Mouse (Mus musculus): ENCODE results near the gene Plcd3.

Gene Plcd3

GRCm38 (mm10) chr11:103066191-103067050, 35.0 kb downstream of the Plcd3 start:
- in situ Hi-C loops (cut with MseI, MboI) = no loop called here

DNA sequence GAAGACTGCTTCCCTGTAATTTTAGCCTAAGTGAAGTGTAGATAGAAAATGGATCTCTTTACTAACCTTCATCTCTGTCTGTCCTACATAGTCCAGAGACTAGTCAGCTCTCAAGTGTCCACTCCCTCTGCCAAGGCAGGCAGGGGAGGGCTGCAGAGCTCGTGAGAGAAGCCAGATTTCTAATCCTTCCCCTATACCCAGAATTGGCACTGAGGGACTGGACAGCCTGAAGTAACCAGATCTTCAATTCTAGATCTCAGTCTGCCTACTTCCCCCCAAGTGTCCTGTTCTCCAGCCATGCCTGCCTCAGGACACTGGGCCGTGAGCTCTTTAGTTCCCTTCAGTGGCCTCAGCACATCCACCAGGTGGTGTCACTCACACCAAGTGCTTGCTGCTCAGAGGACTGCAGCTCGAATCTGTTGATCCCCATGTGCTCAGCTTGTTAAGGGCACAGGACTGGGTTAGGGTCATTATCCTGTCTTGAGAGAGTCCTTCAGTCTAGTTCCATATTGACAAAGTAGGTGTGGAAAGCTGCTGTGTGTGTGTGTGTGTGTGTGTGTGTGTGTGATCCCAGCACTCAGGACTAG, 42.9 kb downstream of the Plcd3 start:
- in situ Hi-C loops (cut with MseI, MboI) = no loop called here

DNA sequence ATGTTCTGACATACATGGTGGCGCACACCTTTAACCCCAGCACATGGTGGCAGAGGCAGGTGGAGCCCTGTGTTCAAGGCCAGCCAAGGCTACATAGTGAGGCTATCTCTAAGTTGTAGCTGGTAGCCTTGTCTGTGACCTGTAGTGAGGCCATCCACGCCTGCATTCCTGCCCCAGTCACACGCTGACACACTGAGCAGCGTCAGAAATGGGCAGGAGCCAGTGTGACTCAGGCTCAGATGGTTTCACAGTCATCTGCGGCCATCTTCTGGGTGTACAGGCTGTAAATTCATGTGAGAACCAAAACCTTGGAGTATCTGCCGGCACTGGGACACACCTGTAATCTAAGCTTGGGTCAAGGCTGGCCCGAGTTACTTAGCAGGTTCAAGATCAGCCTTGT, 44.8 kb downstream of the Plcd3 start:
- in situ Hi-C loops (cut with MseI, MboI) = no loop called here

DNA sequence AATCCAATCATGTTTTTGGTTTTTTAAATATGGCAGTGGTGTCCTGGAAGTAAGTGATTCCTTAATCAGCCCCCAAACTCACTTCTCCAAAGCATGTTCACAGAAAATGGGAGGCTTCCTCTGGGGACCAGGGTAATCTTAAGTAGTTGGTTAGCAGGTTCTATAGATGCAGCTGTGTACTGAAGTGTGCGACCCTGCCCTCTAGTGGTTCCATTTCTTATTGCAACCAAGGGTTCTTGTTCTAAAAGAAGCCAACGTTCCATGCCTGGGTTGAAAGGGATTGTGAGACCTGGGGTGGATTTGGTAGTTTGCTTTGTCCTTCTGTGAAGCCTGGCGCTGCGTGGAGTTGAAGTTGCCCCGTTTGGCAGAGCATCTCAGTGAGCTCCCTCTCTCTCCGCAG, 46.7 kb downstream of the Plcd3 start:
- in situ Hi-C loops (cut with MseI, MboI) = no loop called here

- in situ Hi-C loops (cut with MseI, MboI) = no loop called here
These were observed 48.0 kb downstream of the Plcd3 start for GRCm38 (mm10) chr11:103053191-103054076.

DNA sequence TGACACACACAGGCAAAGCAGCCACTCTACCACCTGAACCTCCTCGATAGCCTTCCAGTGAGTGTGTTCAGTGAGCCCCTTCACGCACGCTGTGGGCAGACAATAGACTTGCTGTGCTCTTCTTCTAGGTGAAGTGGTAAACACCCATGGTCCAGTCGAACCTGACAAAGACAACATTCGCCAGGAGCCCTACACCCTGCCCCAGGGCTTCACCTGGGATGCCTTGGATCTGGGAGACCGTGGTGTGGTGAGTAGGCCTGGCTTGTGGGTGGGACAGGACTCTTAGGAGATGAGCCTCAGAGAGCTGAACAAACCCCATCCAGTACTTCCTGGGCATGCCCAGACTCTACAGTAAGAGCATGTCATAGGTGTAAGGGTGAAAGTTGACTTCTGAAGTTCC, 49.4 kb downstream of the Plcd3 start:
- in situ Hi-C loops (cut with MseI, MboI) = no loop called here

DNA sequence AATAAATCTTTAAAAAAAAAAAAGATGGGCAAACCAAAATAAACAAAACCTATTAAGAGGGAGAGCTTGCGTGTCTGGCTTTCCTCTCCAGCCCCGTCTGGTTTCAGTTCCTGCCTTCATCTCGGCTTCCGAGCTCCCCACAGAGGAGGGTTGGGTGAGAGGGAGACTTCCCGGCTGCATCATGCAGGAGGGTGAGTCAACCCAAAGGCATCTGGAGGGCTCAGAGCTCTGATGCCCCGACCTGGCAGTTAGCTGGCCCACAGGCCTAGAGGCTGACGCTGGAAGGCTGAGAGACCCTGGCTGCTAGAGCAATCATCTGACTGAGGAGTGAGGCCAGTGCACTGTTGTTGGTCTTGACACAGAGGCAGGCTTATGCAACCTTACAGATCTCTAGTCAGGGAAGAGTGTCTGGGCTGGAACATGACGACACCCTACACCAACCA, 50.2 kb downstream of the Plcd3 start:
- in situ Hi-C loops (cut with MseI, MboI) = no loop called here

GRCm38 (mm10) chr11:103050153-103050552, 51.3 kb downstream of the Plcd3 start:
- in situ Hi-C loops (cut with MseI, MboI) = no loop called here

DNA sequence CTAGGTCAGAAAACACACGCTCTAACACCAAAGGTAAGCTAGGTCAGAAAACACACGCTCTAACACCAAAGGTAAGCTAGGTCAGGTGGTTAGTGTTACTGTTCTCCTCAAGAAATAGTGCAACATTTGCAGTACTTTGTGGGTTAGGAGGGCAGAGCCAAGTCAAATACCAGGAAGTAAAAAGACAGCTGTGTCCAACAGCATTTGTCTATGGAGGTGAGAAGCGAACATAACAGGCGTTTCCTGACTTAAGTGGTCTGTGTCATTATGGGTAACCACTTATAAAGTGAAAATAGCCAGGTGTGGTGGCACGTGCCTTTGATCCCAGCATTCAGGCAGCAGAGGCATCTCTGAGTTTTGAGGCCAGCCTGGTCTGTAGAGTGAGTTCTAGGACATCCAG, 51.8 kb downstream of the Plcd3 start:
- in situ Hi-C loops (cut with MseI, MboI) = no loop called here

- in situ Hi-C loops (cut with MseI, MboI) = no loop called here
These were observed 55.2 kb downstream of the Plcd3 start for GRCm38 (mm10) chr11:103046286-103046685.

- in situ Hi-C loops (cut with MseI, MboI) = no loop called here
These were observed 57.5 kb downstream of the Plcd3 start for GRCm38 (mm10) chr11:103043982-103044381.

DNA sequence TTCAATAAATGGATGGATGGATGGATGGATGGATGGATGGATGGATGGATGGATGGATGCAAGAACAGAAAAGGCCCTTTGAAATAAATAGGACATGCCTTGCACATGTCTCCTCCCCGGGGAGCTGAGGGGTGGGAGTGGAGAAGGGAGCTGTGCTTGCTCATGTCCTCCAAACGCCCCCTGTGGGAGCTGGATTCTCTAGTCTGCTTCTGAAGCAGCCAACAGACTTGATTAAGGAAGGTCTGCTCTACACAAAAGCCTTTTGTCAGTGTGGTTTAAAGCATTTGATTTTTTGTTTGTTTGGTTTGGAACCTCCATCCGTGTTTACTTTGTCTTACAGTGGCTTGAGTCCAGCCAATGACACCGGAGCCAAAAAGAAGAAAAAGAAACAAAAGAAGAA, 58.6 kb downstream of the Plcd3 start:
- in situ Hi-C loops (cut with MseI, MboI) = no loop called here

GRCm38 (mm10) chr11:103038037-103038436, 63.4 kb downstream of the Plcd3 start:
- in situ Hi-C loops (cut with MseI, MboI) = no loop called here

DNA sequence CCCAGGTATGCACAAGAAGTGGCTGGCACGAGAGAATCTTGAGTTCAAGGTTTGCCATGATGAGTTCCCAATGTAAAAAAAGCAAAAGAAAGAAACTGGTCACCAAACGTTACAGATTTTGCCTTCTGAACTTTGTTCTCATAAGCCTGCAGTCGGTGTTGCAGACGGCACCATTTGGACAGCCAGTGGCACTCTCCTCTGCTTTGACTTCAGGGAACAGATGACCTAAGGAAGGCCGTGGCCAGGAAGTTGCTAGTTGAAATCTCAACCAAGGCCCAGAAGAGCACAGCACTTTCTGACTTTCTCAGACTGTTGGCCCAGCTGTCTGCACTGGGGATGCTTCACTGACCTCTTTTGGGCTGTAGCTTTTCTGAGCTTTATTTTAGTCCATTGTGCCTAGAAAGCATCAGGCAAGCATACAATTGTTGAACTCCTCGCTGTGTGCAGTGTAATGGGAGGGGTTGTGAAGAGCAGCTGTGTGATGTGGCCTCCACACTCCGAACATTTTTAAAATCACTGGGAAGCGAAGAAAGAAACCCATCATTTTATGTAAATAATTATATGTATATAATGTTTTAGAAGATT, 64.5 kb downstream of the Plcd3 start:
- in situ Hi-C loops (cut with MseI, MboI) = no loop called here

- in situ Hi-C loops (cut with MseI, MboI) = no loop called here
These were observed 66.5 kb downstream of the Plcd3 start for GRCm38 (mm10) chr11:103035007-103035406.

DNA sequence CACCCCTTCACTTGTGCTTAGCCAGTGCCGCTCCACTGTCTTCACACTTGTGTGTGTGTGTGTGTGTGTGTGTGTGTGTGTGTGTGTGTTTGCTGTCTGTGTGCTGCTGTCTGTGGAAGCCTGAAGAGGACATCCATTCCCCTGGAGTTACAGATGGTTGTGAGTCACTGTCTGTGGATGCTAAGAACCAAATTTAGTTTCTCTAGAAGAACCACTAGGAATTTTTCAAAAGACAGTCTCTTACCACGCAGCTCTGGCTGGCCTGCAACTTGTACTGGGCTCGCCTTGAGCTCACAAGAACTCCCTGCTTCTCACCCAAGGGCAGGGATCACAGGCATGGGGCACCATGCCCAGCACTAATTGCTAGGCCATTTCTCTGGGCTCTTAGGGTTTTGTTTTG, 68.4 kb downstream of the Plcd3 start:
- in situ Hi-C loops (cut with MseI, MboI) = no loop called here

DNA sequence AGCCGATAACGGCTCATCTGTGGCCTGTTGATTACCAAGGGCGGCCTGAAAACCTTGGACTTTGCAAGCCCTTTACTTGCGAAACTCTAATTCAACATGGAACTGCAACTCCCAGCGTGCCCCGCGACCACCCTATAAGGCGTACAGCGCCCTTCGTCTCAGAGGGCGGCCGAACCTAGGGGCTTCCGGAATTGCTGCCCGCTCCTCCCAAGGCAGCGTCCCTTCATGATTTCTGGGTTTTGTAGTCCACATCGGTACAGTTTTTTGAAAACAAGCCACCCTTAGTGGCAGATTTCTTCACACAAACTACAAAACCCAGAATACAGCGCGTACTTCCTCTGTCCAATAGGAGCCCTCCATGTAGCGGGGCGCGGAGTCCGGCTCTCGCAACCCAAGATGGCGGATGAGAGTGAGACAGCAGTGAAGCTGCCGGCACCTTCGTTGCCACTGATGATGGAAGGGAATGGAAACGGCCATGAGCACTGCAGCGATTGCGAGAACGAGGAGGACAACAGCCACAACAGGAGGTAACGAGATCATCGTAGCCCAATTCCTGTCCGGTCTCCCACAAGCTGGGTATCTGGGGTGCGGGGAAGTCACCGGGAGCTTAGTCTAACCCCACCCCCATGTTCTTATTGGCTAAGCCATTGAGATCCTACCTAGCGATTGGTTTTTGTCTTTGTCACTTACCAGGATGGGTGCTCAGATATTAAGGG, 73.1 kb downstream of the Plcd3 start, which contains the start of the genes Nmt1 and Dcakd:
Gene Nmt1, plus strand, starts transcription at position 15 of the 716 bp plus-strand sequence.
Gene Dcakd, minus strand, starts transcription at position 158 of the 716 bp plus-strand sequence.
- in situ Hi-C loops (cut with MseI, MboI) = no loop called here

GRCm38 (mm10) chr11:103027570-103028175, 73.8 kb downstream of the Plcd3 start:
- in situ Hi-C loops (cut with MseI, MboI) = no loop called here

GRCm38 (mm10) chr11:103026901-103027300, 74.6 kb downstream of the Plcd3 start:
- in situ Hi-C loops (cut with MseI, MboI) = no loop called here

GRCm38 (mm10) chr11:103023974-103024373, 77.5 kb downstream of the Plcd3 start:
- in situ Hi-C loops (cut with MseI, MboI) = no loop called here
